Mouse (Mus musculus): ENCODE measurements around the gene Gm11361.

GRCm38 (mm10) chr13:28294757-28295361, 37.5 kb downstream of the Gm11361 start:
- TF ChIP-seq POLR2A (IDR thresholded peaks at IDR 0.05; ENCODE audit: low read depth, low read length) = no peak
- TF ChIP-seq CTCF (IDR thresholded peaks at IDR 0.05; ENCODE audit: extremely low read depth, insufficient read depth, insufficient read length, insufficient replicate concordance) = no peak
